Mouse (Mus musculus): Measurements from ENCODE around the gene Cyp4a10. TPM values are rescaled to one million over a fixed set of nuclear protein-coding genes. Genes with fewer than 3 reads are reported as not detected.
"Not testable (repeated sequence)": the region's sequence is repeated elsewhere in the genome, so short reads cannot be mapped to it uniquely, and the experiment has no call there.

The Cyp4a10 gene
- polyA plus RNA-seq (2016; fragmentation: Nextera tagmentation; extraction: Ambion mirVana) = not detected in 2 replicates

- not testable (repeated sequence) for DNase-seq (ENCODE audit: low spot score); H3K9me3 ChIP-seq (replicated peaks); H3K4me1 ChIP-seq; H3K4me3 ChIP-seq; H3K36me3 ChIP-seq; H3K27me3 ChIP-seq (ENCODE audit: low read depth, poor library complexity, severe bottlenecking); H3K27ac ChIP-seq (replicated peaks)
- 85% methylated on average over 5 of the region's 5 CpGs for WGBS
These were observed at the start of gene Cyp4a10 for GRCm38 (mm10) chr4:115518000-115518399. Cyp4a10 (plus strand) TSS chr4:115518264.

- WGBS = 84% methylated on average over 3 of the region's 3 CpGs
- not testable (repeated sequence) for H3K27ac ChIP-seq (replicated peaks); DNase-seq (ENCODE audit: low spot score)
These were observed 44.5 kb upstream of the Cyp4a10 start for GRCm38 (mm10) chr4:115473585-115473984.

GRCm38 (mm10) chr4:115476051-115476450 is 42.0 kb upstream of the Cyp4a10 start:
- not testable (repeated sequence) for H3K4me1 ChIP-seq

More at GRCm38 (mm10) chr4:115473585-115473984, 44.5 kb upstream of the Cyp4a10 start:
- not testable (repeated sequence) for H3K27me3 ChIP-seq (ENCODE audit: low read depth, poor library complexity, severe bottlenecking); H3K4me3 ChIP-seq; H3K9me3 ChIP-seq (replicated peaks); H3K36me3 ChIP-seq; H3K4me1 ChIP-seq

GRCm38 (mm10) chr4:115481006-115481652 is 36.9 kb upstream of the Cyp4a10 start:
- Histone ChIP-seq H3K36me3 (no peaks in the 10 kb centered on the region), H3K27me3 (ENCODE audit: low read depth, poor library complexity, severe bottlenecking) (no peaks in the 10 kb centered on the region), H3K4me1 (no peaks in the 10 kb centered on the region), H3K4me3 (no peak overlapping the region), H3K27ac (replicated peaks) (no peak overlapping the region), H3K9me3 (replicated peaks) (no peaks in the 10 kb centered on the region)
- DNase-seq (ENCODE audit: low spot score) = no peak
- whole genome bisulfite sequencing = 79% methylated on average over 6 of the region's 6 CpGs

More at GRCm38 (mm10) chr4:115476051-115476450, 42.0 kb upstream of the Cyp4a10 start:
- H3K4me3 ChIP-seq; H3K9me3 ChIP-seq (replicated peaks); H3K36me3 ChIP-seq; H3K27ac ChIP-seq (replicated peaks); H3K27me3 ChIP-seq (ENCODE audit: low read depth, poor library complexity, severe bottlenecking): not testable (repeated sequence)
- peak; percentile 13 for DNase-seq (ENCODE audit: low spot score)

- Histone ChIP-seq H3K27me3 (ENCODE audit: low read depth, poor library complexity, severe bottlenecking) (no peaks in the 10 kb centered on the region), H3K4me1 (no peaks in the 10 kb centered on the region), H3K4me3 (no peak within 1 kb of the TSS), H3K27ac (replicated peaks) (no peak within 1 kb of the TSS), H3K36me3 (no peaks in the 10 kb centered on the region), H3K9me3 (replicated peaks) (no peaks in the 10 kb centered on the region)
- DNase-seq (ENCODE audit: low spot score) = no peak
- 91% methylated on average over 1 of the region's 1 CpGs for WGBS
These were observed 22.1 kb upstream of the Cyp4a10 start, which contains the start of gene Cyp4a14 for GRCm38 (mm10) chr4:115496001-115496400. Cyp4a14 (minus strand) TSS chr4:115496142.

GRCm38 (mm10) chr4:115497466-115497865 is 20.6 kb upstream of the Cyp4a10 start:
- no peaks in the 10 kb centered on the region for H3K9me3 ChIP-seq (replicated peaks)
- H3K4me3 ChIP-seq = no peak overlapping the region
- DNase-seq (ENCODE audit: low spot score) = no peak
- 88% methylated on average over 3 of the region's 3 CpGs for WGBS
- no peaks in the 10 kb centered on the region for H3K36me3 ChIP-seq
- no peak overlapping the region for H3K27ac ChIP-seq (replicated peaks)
- no peaks in the 10 kb centered on the region for H3K27me3 ChIP-seq (ENCODE audit: low read depth, poor library complexity, severe bottlenecking)
- H3K4me1 ChIP-seq = no peaks in the 10 kb centered on the region

- DNase-seq (ENCODE audit: low spot score); H3K4me1 ChIP-seq; H3K36me3 ChIP-seq: not testable (repeated sequence)
These were observed 4.1 kb upstream of the Cyp4a10 start for GRCm38 (mm10) chr4:115513964-115514363.

GRCm38 (mm10) chr4:115519444-115519843 is 1.4 kb downstream of the Cyp4a10 start:
- no peaks in the 10 kb centered on the region for H3K36me3 ChIP-seq
- H3K9me3 ChIP-seq (replicated peaks) = no peaks in the 10 kb centered on the region
- no peak overlapping the region for H3K27ac ChIP-seq (replicated peaks)
- 80% methylated on average over 4 of the region's 4 CpGs for WGBS
- no peak for DNase-seq (ENCODE audit: low spot score)
- no peaks in the 10 kb centered on the region for H3K27me3 ChIP-seq (ENCODE audit: low read depth, poor library complexity, severe bottlenecking)
- H3K4me3 ChIP-seq = no peak overlapping the region
- no peaks in the 10 kb centered on the region for H3K4me1 ChIP-seq

More at GRCm38 (mm10) chr4:115513964-115514363, 4.1 kb upstream of the Cyp4a10 start:
- H3K9me3 ChIP-seq (replicated peaks); H3K27ac ChIP-seq (replicated peaks); H3K4me3 ChIP-seq; H3K27me3 ChIP-seq (ENCODE audit: low read depth, poor library complexity, severe bottlenecking): not testable (repeated sequence)

- no peaks in the 10 kb centered on the region for H3K9me3 ChIP-seq (replicated peaks)
- no peak overlapping the region for H3K27ac ChIP-seq (replicated peaks)
- no peak for DNase-seq (ENCODE audit: low spot score)
- no peaks in the 10 kb centered on the region for H3K27me3 ChIP-seq (ENCODE audit: low read depth, poor library complexity, severe bottlenecking)
- no peaks in the 10 kb centered on the region for H3K4me1 ChIP-seq
- no peak overlapping the region for H3K4me3 ChIP-seq
- no peaks in the 10 kb centered on the region for H3K36me3 ChIP-seq
- 93% methylated on average over 2 of the region's 2 CpGs for WGBS
These were observed 3.7 kb downstream of the Cyp4a10 start for GRCm38 (mm10) chr4:115521766-115522165.

GRCm38 (mm10) chr4:115545101-115545500 is 27.0 kb downstream of the Cyp4a10 start:
- WGBS = 41% methylated on average over 1 of the region's 1 CpGs
- H3K9me3 ChIP-seq (replicated peaks) = no peaks in the 10 kb centered on the region
- DNase-seq (ENCODE audit: low spot score) = no peak
- H3K27ac ChIP-seq (replicated peaks) = no peak overlapping the region
- no peaks in the 10 kb centered on the region for H3K4me1 ChIP-seq
- no peaks in the 10 kb centered on the region for H3K27me3 ChIP-seq (ENCODE audit: low read depth, poor library complexity, severe bottlenecking)
- H3K36me3 ChIP-seq = no peaks in the 10 kb centered on the region
- H3K4me3 ChIP-seq = no peak overlapping the region

- WGBS = 76% methylated on average over 2 of the region's 2 CpGs
- no peaks in the 10 kb centered on the region for H3K36me3 ChIP-seq
These were observed 28.2 kb downstream of the Cyp4a10 start for GRCm38 (mm10) chr4:115546141-115546828.

GRCm38 (mm10) chr4:115552726-115553125 is 34.7 kb downstream of the Cyp4a10 start:
- no peaks in the 10 kb centered on the region for H3K9me3 ChIP-seq (replicated peaks)
- no peaks in the 10 kb centered on the region for H3K27me3 ChIP-seq (ENCODE audit: low read depth, poor library complexity, severe bottlenecking)
- H3K27ac ChIP-seq (replicated peaks) = no peak overlapping the region
- H3K36me3 ChIP-seq = no peaks in the 10 kb centered on the region
- no peak overlapping the region for H3K4me3 ChIP-seq
- H3K4me1 ChIP-seq = no peaks in the 10 kb centered on the region
- 88% methylated on average over 3 of the region's 3 CpGs for WGBS
- no peak for DNase-seq (ENCODE audit: low spot score)

More at GRCm38 (mm10) chr4:115546141-115546828, 28.2 kb downstream of the Cyp4a10 start:
- Histone ChIP-seq H3K4me3 (no peak overlapping the region), H3K9me3 (replicated peaks) (no peaks in the 10 kb centered on the region), H3K27ac (replicated peaks) (no peak overlapping the region), H3K27me3 (ENCODE audit: low read depth, poor library complexity, severe bottlenecking) (no peaks in the 10 kb centered on the region), H3K4me1 (no peaks in the 10 kb centered on the region)
- DNase-seq (ENCODE audit: low spot score) = no peak

GRCm38 (mm10) chr4:115555513-115555912 is 37.4 kb downstream of the Cyp4a10 start:
- DNase-seq (ENCODE audit: low spot score) = no peak
- Histone ChIP-seq H3K9me3 (replicated peaks) (no peaks in the 10 kb centered on the region), H3K27ac (replicated peaks) (no peak overlapping the region), H3K27me3 (ENCODE audit: low read depth, poor library complexity, severe bottlenecking) (no peaks in the 10 kb centered on the region), H3K4me1 (no peaks in the 10 kb centered on the region), H3K36me3 (no peaks in the 10 kb centered on the region), H3K4me3 (no peak overlapping the region)
- WGBS = 62% methylated on average over 2 of the region's 2 CpGs

All from midbrain, embryonic 10.5 days (tissue).